Mouse (Mus musculus) CH12.LX (cell line): Measurements from ENCODE around the gene Tor1a. TPM values are rescaled to one million over a fixed set of nuclear protein-coding genes. Genes with fewer than 3 reads are reported as not detected.

Experiments used
- DNase-seq: peaks from one replicate; pipeline ENCODE4 v3.0.0-alpha.2; 2013; ENCODE audit errors: extremely low read depth
- H3K27ac ChIP-seq: 2 replicates; pipeline ENCODE4 v1.5.1; 2012; ENCODE audit warnings: low read depth, mild to moderate bottlenecking, control low read depth, moderate library complexity; ENCODE audit not compliant: insufficient read depth
- H3K27me3 ChIP-seq: replicated peaks from 2 replicates; pipeline ENCODE3; 2012; ENCODE audit warnings: inconsistent platforms
- H3K36me3 ChIP-seq, 2 experiments: replicated peaks in 1 of 2; 2 replicates each; pipeline versions ENCODE3 to v1.6.1; 2012; ENCODE audit warnings: inconsistent platforms in 1 of 2, low read length in 1 of 2, mild to moderate bottlenecking in 1 of 2, mixed read lengths in 1 of 2, moderate library complexity in 1 of 2; ENCODE audit not compliant: control insufficient read depth in 1 of 2, insufficient read depth in 1 of 2
- H3K4me1 ChIP-seq, 2 experiments: 2 replicates each; pipeline ENCODE4 v1.6.1; 2012; ENCODE audit warnings: inconsistent platforms in 1 of 2, moderate library complexity in 1 of 2; ENCODE audit not compliant: insufficient read depth in 2 of 2, control insufficient read depth in 1 of 2
- H3K4me2 ChIP-seq: 2 replicates; pipeline ENCODE4 v1.6.1; 2012; ENCODE audit warnings: low read depth, mild to moderate bottlenecking, control low read depth; ENCODE audit not compliant: poor library complexity, insufficient read depth, severe bottlenecking
- H3K4me3 ChIP-seq, 3 experiments: fragments of 150-350 bp in 1 of 3; sonication (generic) in 1 of 3; replicated peaks in 1 of 3; 2 replicates each; pipeline versions ENCODE3 to v1.5.1; 2011 to 2012; ENCODE audit warnings: low read depth in 2 of 3, low read length in 2 of 3, mild to moderate bottlenecking in 2 of 3, moderate library complexity in 2 of 3, control low read depth in 1 of 3, improper control_type of control experiment in 1 of 3, inconsistent platforms in 1 of 3, mixed read lengths in 1 of 3; ENCODE audit not compliant: poor library complexity in 1 of 3
- H3K79me2 ChIP-seq: replicated peaks from 2 replicates; pipeline ENCODE4 v1.6.1; 2012; ENCODE audit warnings: mild to moderate bottlenecking, moderate library complexity; ENCODE audit not compliant: control insufficient read depth, poor library complexity, insufficient read depth, severe bottlenecking; ENCODE audit errors: extremely low read depth
- H3K9ac ChIP-seq: 2 replicates; pipeline ENCODE4 v1.6.1; 2012; ENCODE audit warnings: low read depth, mild to moderate bottlenecking, control low read depth, moderate library complexity; ENCODE audit not compliant: insufficient read depth
- H3K9me3 ChIP-seq: replicated peaks from 2 replicates; pipeline ENCODE3; 2012; ENCODE audit warnings: low read length, inconsistent platforms, mixed read lengths
- BHLHE40 ChIP-seq: IDR thresholded peaks from 2 replicates; pipeline ENCODE4 v1.6.1; 2011; ENCODE audit warnings: mild to moderate bottlenecking, low read depth, low read length, improper control_type of control experiment
- CHD1 ChIP-seq: IDR thresholded peaks from 2 replicates; pipeline ENCODE4 v1.6.1; 2012; ENCODE audit warnings: low read depth, low read length, improper control_type of control experiment, inconsistent platforms
- CHD2 ChIP-seq: IDR thresholded peaks from 2 replicates; pipeline ENCODE4 v1.6.1; 2011; ENCODE audit warnings: low read length, improper control_type of control experiment
- CTCF ChIP-seq, 2 experiments: IDR thresholded peaks in 1 of 2; conservative IDR thresholded peaks in 1 of 2; 2 replicates each; pipeline ENCODE4 v1.5.1; 2011 to 2012; ENCODE audit warnings: low read depth in 2 of 2, low read length in 2 of 2, improper control_type of control experiment in 1 of 2, inconsistent platforms in 1 of 2, mild to moderate bottlenecking in 1 of 2, moderate library complexity in 1 of 2
- E2F4 ChIP-seq: IDR thresholded peaks from 2 replicates; pipeline ENCODE4 v1.6.1; 2011; ENCODE audit warnings: low read depth, low read length, improper control_type of control experiment; ENCODE audit not compliant: insufficient replicate concordance
- ELF1 ChIP-seq: IDR thresholded peaks from 2 replicates; pipeline ENCODE4 v1.6.1; 2014; ENCODE audit warnings: low read depth, mild to moderate bottlenecking, inconsistent platforms, low read length, improper control_type of control experiment
- EP300 ChIP-seq: IDR thresholded peaks from 2 replicates; pipeline ENCODE4 v1.6.1; 2011; ENCODE audit warnings: low read length, improper control_type of control experiment
- ETS1 ChIP-seq: conservative IDR thresholded peaks from 2 replicates; pipeline ENCODE4 v1.6.1; 2012; ENCODE audit warnings: low read depth, mild to moderate bottlenecking, inconsistent platforms, low read length, improper control_type of control experiment, moderate library complexity
- GABPA ChIP-seq: IDR thresholded peaks from 2 replicates; pipeline ENCODE4 v1.6.1; 2012; ENCODE audit warnings: low read depth, low read length, improper control_type of control experiment, inconsistent platforms; ENCODE audit not compliant: insufficient replicate concordance
- HCFC1 ChIP-seq: IDR thresholded peaks from 2 replicates; pipeline ENCODE4 v1.6.1; 2012; ENCODE audit warnings: low read depth, mild to moderate bottlenecking, inconsistent platforms, low read length, improper control_type of control experiment
- IRF4 ChIP-seq: IDR thresholded peaks from 2 replicates; pipeline ENCODE4 v1.6.1; 2014; ENCODE audit warnings: low read depth, mild to moderate bottlenecking, inconsistent platforms, low read length, improper control_type of control experiment
- JUN ChIP-seq: IDR thresholded peaks from 2 replicates; pipeline ENCODE4 v1.6.1; 2011; ENCODE audit warnings: low read depth, mild to moderate bottlenecking, low read length, improper control_type of control experiment, moderate library complexity; ENCODE audit not compliant: insufficient read depth
- JUND ChIP-seq: conservative IDR thresholded peaks from 2 replicates; pipeline ENCODE4 v1.6.1; 2011; ENCODE audit warnings: low read depth, low read length, improper control_type of control experiment
- KAT2A ChIP-seq: IDR thresholded peaks from 2 replicates; pipeline ENCODE4 v1.6.1; 2012; ENCODE audit warnings: low read length, improper control_type of control experiment, inconsistent platforms; ENCODE audit not compliant: insufficient replicate concordance
- MAFK ChIP-seq: IDR thresholded peaks from 2 replicates; pipeline ENCODE4 v1.6.1; 2011; ENCODE audit warnings: low read length, improper control_type of control experiment; ENCODE audit not compliant: insufficient replicate concordance
- MAX ChIP-seq: IDR thresholded peaks from 2 replicates; pipeline ENCODE4 v1.6.1; 2011; ENCODE audit warnings: low read length, improper control_type of control experiment
- MAZ ChIP-seq: IDR thresholded peaks from 2 replicates; pipeline ENCODE4 v1.6.1; 2012; ENCODE audit warnings: low read depth, mild to moderate bottlenecking, inconsistent platforms, low read length, improper control_type of control experiment, moderate library complexity
- MEF2A ChIP-seq: IDR thresholded peaks from 2 replicates; pipeline ENCODE4 v1.6.1; 2014; ENCODE audit warnings: low read depth, mild to moderate bottlenecking, inconsistent platforms, low read length, improper control_type of control experiment, borderline replicate concordance
- MXI1 ChIP-seq: IDR thresholded peaks from 2 replicates; pipeline ENCODE4 v1.6.1; 2011; ENCODE audit warnings: mild to moderate bottlenecking, low read depth, low read length, improper control_type of control experiment
- MYC ChIP-seq: IDR thresholded peaks from 2 replicates; pipeline ENCODE4 v1.6.1; 2011; ENCODE audit warnings: low read depth, mild to moderate bottlenecking, improper control_type of control experiment, low read length
- NELFE ChIP-seq: IDR thresholded peaks from 2 replicates; pipeline ENCODE4 v1.6.1; 2011; ENCODE audit warnings: low read depth, low read length, improper control_type of control experiment
- NRF1 ChIP-seq: IDR thresholded peaks from 2 replicates; pipeline ENCODE4 v1.6.1; 2014; ENCODE audit warnings: low read depth, mild to moderate bottlenecking, inconsistent platforms, low read length, improper control_type of control experiment, moderate library complexity
- PAX5 ChIP-seq: IDR thresholded peaks from 2 replicates; pipeline ENCODE4 v1.6.1; 2012; ENCODE audit warnings: low read length, inconsistent platforms, mixed read lengths
- POLR2A ChIP-seq: IDR thresholded peaks from 2 replicates; pipeline ENCODE4 v1.6.1; 2011; ENCODE audit warnings: low read depth, mild to moderate bottlenecking, improper control_type of control experiment, low read length
- POLR2AphosphoS2 ChIP-seq: IDR thresholded peaks from 2 replicates; pipeline ENCODE4 v1.6.1; 2011; ENCODE audit warnings: low read depth, low read length, improper control_type of control experiment
- RAD21 ChIP-seq: IDR thresholded peaks from 2 replicates; pipeline ENCODE4 v1.6.1; 2011; ENCODE audit warnings: low read depth, mild to moderate bottlenecking, low read length, improper control_type of control experiment, moderate library complexity
- RCOR1 ChIP-seq: conservative IDR thresholded peaks from 2 replicates; pipeline ENCODE4 v1.6.1; 2012; ENCODE audit warnings: low read depth, mild to moderate bottlenecking, inconsistent platforms, low read length, improper control_type of control experiment
- SIN3A ChIP-seq: IDR thresholded peaks from 2 replicates; pipeline ENCODE4 v1.6.1; 2012; ENCODE audit warnings: low read length, improper control_type of control experiment, inconsistent platforms
- SMC3 ChIP-seq: IDR thresholded peaks from 2 replicates; pipeline ENCODE4 v1.6.1; 2011; ENCODE audit warnings: low read depth, low read length, improper control_type of control experiment
- TBP ChIP-seq: conservative IDR thresholded peaks from 2 replicates; pipeline ENCODE4 v1.6.1; 2011; ENCODE audit warnings: low read depth, low read length, improper control_type of control experiment
- TCF12 ChIP-seq: IDR thresholded peaks from 2 replicates; pipeline ENCODE4 v1.6.1; 2014; ENCODE audit warnings: low read depth, mild to moderate bottlenecking, inconsistent platforms, low read length, improper control_type of control experiment
- UBTF ChIP-seq: IDR thresholded peaks from 2 replicates; pipeline ENCODE4 v1.6.1; 2012; ENCODE audit warnings: low read depth, mild to moderate bottlenecking, inconsistent platforms, low read length, improper control_type of control experiment, moderate library complexity
- USF1 ChIP-seq: IDR thresholded peaks from 2 replicates; pipeline ENCODE4 v1.6.1; 2014; ENCODE audit warnings: low read depth, mild to moderate bottlenecking, inconsistent platforms, low read length, improper control_type of control experiment
- USF2 ChIP-seq: conservative IDR thresholded peaks from 2 replicates; pipeline ENCODE4 v1.6.1; 2011; ENCODE audit warnings: low read depth, low read length, improper control_type of control experiment
- ZC3H11A ChIP-seq: IDR thresholded peaks from 2 replicates; pipeline ENCODE4 v1.6.1; 2012; ENCODE audit warnings: low read depth, mild to moderate bottlenecking, inconsistent platforms, low read length, improper control_type of control experiment
- ZKSCAN1 ChIP-seq: IDR thresholded peaks from 2 replicates; pipeline ENCODE4 v1.6.1; 2012; ENCODE audit warnings: low read depth, inconsistent platforms, low read length, improper control_type of control experiment, borderline replicate concordance
- ZMIZ1 ChIP-seq: IDR thresholded peaks from 2 replicates; pipeline ENCODE4 v1.6.1; 2012; ENCODE audit warnings: low read depth, mild to moderate bottlenecking, inconsistent platforms, low read length, improper control_type of control experiment
- ZNF384 ChIP-seq: IDR thresholded peaks from 2 replicates; pipeline ENCODE4 v1.6.1; 2012; ENCODE audit warnings: low read depth, low read length, improper control_type of control experiment, inconsistent platforms
- dilution Hi-C: fragments of 300-500 bp; cut with MboI; formaldehyde crosslinking; loops from 2 replicates; pipeline ENCODE4 v1.14.3; 2020; ENCODE audit warnings: low sequenced_read_pairs; ENCODE audit not compliant: extremely low pct_unique_long_range_greater_than_20kb, extremely low pct_ligation_motif_present
- in situ Hi-C: fragments of 300-500 bp; cut with MboI; formaldehyde crosslinking; loops from 3 replicates; pipeline ENCODE4 v1.14.3; 2019; ENCODE audit warnings: low sequenced_read_pairs, low pct_ligation_motif_present, low pct_unique_long_range_greater_than_20kb, mixed read lengths
- polyA plus RNA-seq: library from polyadenylated mRNA; unstranded; fragments of >175 nt; gene quantifications from 2 replicates; pipeline ENCODE4 v1.2.1, GENCODE M21; 2012; ENCODE audit warnings: low read depth; ENCODE audit not compliant: insufficient read length
- total RNA-seq, 2 experiments: library from RNA; depleted of rRNA; stranded (reverse); fragments of 300-350 nt in 1 of 2; fragments of >200 nt in 1 of 2; gene quantifications; 2 replicates each; pipeline ENCODE4 v1.2.3; 2012 to 2014

The Tor1a gene
- total and polyA plus RNA-seq, 3 experiments: 44.9 to 58.2 (median 45.6) TPM

DNA sequence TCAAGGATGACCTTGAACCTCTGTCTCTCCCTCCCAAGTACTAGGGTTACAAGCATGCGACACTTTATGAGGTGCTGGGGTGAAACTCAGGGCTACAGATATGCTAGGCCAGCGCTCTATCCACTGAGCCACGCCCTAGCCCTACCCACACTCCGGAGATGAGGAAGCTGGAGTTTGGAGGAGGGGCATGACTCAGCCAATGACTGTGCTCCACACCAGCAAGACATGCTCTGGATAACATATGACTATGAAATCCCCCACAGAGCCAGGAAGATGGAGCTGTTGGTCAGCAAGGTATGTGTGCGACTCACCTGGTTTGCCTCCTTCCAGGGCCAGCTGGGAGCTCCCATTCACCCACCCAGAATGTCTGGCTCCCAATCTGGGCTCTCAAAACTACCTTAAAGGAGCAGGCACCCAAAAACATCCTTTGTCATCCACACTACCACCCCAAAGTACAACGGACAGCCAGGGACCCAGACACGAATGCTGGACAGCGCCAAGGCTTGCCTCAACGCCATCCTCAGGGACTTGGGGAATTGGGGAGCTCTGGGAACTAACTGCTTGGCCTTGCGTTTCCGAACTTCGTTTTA is 38.7 kb downstream of the Tor1a start:
- peak; percentile 94 for DNase-seq
- no peak for TF ChIP-seq ZNF384
- peak; percentile 83 for TF ChIP-seq SIN3A
- no peak for TF ChIP-seq MAFK
- no peak for TF ChIP-seq PAX5
- no peak; a peak in 1 of 4 replicates for TF ChIP-seq CTCF (conservative IDR thresholded peaks at IDR 0.05 in 1 of 2, IDR thresholded peaks at IDR 0.05 in 1 of 2; ENCODE audit: low read depth in 2 of 2, low read length in 2 of 2)
- no peak; the same call in 1 of the 2 replicates for TF ChIP-seq MAX
- TF ChIP-seq MYC: peak; percentile 55; the same call in 1 of the 2 replicates
- no peak for TF ChIP-seq SMC3
- no peak for TF ChIP-seq IRF4
- peak; percentile 45; the same call in 1 of the 2 replicates for TF ChIP-seq TCF12
- TF ChIP-seq E2F4: no peak
- no peak for TF ChIP-seq USF2
- TF ChIP-seq CHD2: no peak
- no peak for TF ChIP-seq USF1
- TF ChIP-seq NELFE: peak; percentile 74
- peak; percentile 42; the same call in 1 of the 2 replicates for TF ChIP-seq EP300
- TF ChIP-seq ZKSCAN1: no peak
- TF ChIP-seq RCOR1: no peak
- TF ChIP-seq GABPA: no peak
- peak; percentile 64; the same call in 1 of the 2 replicates for TF ChIP-seq MAZ
- no peak for TF ChIP-seq UBTF
- peak; percentile 77 for TF ChIP-seq MXI1
- TF ChIP-seq JUND: no peak
- TF ChIP-seq RAD21: no peak
- TF ChIP-seq ZMIZ1: peak; percentile 41; the same call in 1 of the 2 replicates
- TF ChIP-seq MEF2A: no peak
- TF ChIP-seq ETS1: no peak
- 0 out of 2 replicates have a peak, but pooled peaks have one; percentile 64 for TF ChIP-seq POLR2AphosphoS2
- peak; percentile 78 for TF ChIP-seq ELF1
- no peak for TF ChIP-seq JUN
- TF ChIP-seq BHLHE40: no peak
- TF ChIP-seq KAT2A: no peak
- peak; percentile 89; the same call in 1 of the 2 replicates for TF ChIP-seq CHD1
- peak; percentile 90 for TF ChIP-seq TBP
- TF ChIP-seq ZC3H11A: no peak
- TF ChIP-seq NRF1: no peak
- TF ChIP-seq HCFC1: peak; percentile 9; the same call in 1 of the 2 replicates
- TF ChIP-seq POLR2A: peak; percentile 87
- TF ChIP-seq, all 38 proteins: peak for 14
- Histone ChIP-seq H3K79me2 (no peaks in the 10 kb centered on the region), H3K9me3 (peaks cover 2% of the 10 kb centered on the region), H3K4me1 (peaks cover 26 to 41% of the 10 kb centered on the region in 2 experiments), H3K27me3 (peaks cover under 1% of the 10 kb centered on the region), H3K9ac (peak overlapping the region; percentile 68), H3K4me2 (peak overlapping the region; percentile 87), H3K36me3 (peaks cover 0 to 3% of the 10 kb centered on the region in 2 experiments), H3K27ac (peak overlapping the region; percentile 52), H3K4me3 (peak overlapping the region; percentile 48 to 61 (median 61))
- in situ Hi-C loops: no loop called here
- dilution Hi-C loops: no loop called here
